Mouse (Mus musculus): ENCODE data around the gene Odf2l. TPM values are rescaled to one million over a fixed set of nuclear protein-coding genes. Genes with fewer than 3 reads are reported as not detected.
A peak's percentile ranks its signal among the peaks of the same experiment; 100 is the strongest.

Gene Odf2l
- 14.6 and 16.7 TPM in 2 replicates for polyA plus RNA-seq (2015; fragmentation: Nextera tagmentation; extraction: Ambion mirVana)

GRCm38 (mm10) chr3:145118254-145119001 lies at the start of gene Odf2l:
Gene Odf2l (plus strand): TSS chr3:145118588.
- WGBS, result under 1% methylated on average over 57 of the region's 57 CpGs
- H3K36me3 ChIP-seq (ENCODE audit: control insufficient read depth, insufficient read depth, low read length), result no peaks in the 10 kb centered on the region
- peak within 1 kb of the TSS; percentile 82 for H3K4me3 ChIP-seq (replicated peaks; ENCODE audit: low read length)
- peak within 1 kb of the TSS; percentile 88 for H3K4me2 ChIP-seq (ENCODE audit: low read depth, low read length)
- peak within 1 kb of the TSS; percentile 98 for H3K27ac ChIP-seq (ENCODE audit: low read length)
- H3K9ac ChIP-seq (ENCODE audit: low read length), result peak within 1 kb of the TSS; percentile 93
- ATAC-seq (ENCODE audit: insufficient read depth, low FRiP score), result peak; percentile 99
- peaks cover 14% of the 10 kb centered on the region for H3K4me1 ChIP-seq (ENCODE audit: control insufficient read depth, insufficient read depth, low read length)
- H3K9me3 ChIP-seq (replicated peaks; ENCODE audit: control insufficient read depth, low read length), result no peaks in the 10 kb centered on the region
- H3K27me3 ChIP-seq (ENCODE audit: control insufficient read depth, insufficient read depth, low read length), result no peaks in the 10 kb centered on the region

DNA sequence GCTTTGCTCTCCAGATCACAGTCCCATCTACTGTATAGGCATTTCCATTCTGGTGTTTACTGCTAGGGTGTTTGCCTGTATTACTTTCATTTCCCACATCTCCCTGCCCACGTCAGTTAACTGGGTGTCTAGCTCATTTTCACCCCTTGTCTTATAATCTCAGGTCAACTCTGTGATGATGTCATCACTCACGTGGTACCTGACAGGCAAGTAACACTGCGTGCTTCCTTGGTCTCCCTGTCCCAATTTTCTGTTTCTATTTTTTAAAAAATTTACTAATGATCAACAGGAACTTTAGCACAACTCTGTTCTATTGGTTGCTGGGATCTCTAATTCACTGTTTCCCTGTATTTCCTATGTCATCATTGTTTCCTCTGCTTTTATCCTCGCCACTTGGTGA lies 49.4 kb upstream of the Odf2l start:
- no peaks in the 10 kb centered on the region for H3K9me3 ChIP-seq (replicated peaks; ENCODE audit: control insufficient read depth, low read length)
- 76% methylated on average over 4 of the region's 4 CpGs for WGBS
- no peaks in the 10 kb centered on the region for H3K4me1 ChIP-seq (ENCODE audit: control insufficient read depth, insufficient read depth, low read length)
- no peak overlapping the region for H3K9ac ChIP-seq (ENCODE audit: low read length)
- ATAC-seq (ENCODE audit: insufficient read depth, low FRiP score), result no peak
- H3K4me2 ChIP-seq (ENCODE audit: low read depth, low read length), result no peak overlapping the region
- no peaks in the 10 kb centered on the region for H3K27me3 ChIP-seq (ENCODE audit: control insufficient read depth, insufficient read depth, low read length)
- no peak overlapping the region for H3K4me3 ChIP-seq (replicated peaks; ENCODE audit: low read length)
- no peaks in the 10 kb centered on the region for H3K36me3 ChIP-seq (ENCODE audit: control insufficient read depth, insufficient read depth, low read length)
- H3K27ac ChIP-seq (ENCODE audit: low read length), result no peak overlapping the region

- WGBS, result 88% methylated on average over 3 of the region's 3 CpGs
- H3K4me3 ChIP-seq (replicated peaks; ENCODE audit: low read length), result no peak overlapping the region
- no peak overlapping the region for H3K27ac ChIP-seq (ENCODE audit: low read length)
- H3K9me3 ChIP-seq (replicated peaks; ENCODE audit: control insufficient read depth, low read length), result no peaks in the 10 kb centered on the region
- ATAC-seq (ENCODE audit: insufficient read depth, low FRiP score), result no peak; the same call in 1 of the 2 replicates
- H3K36me3 ChIP-seq (ENCODE audit: control insufficient read depth, insufficient read depth, low read length), result no peaks in the 10 kb centered on the region
- no peak overlapping the region for H3K4me2 ChIP-seq (ENCODE audit: low read depth, low read length)
- H3K4me1 ChIP-seq (ENCODE audit: control insufficient read depth, insufficient read depth, low read length), result no peaks in the 10 kb centered on the region
- H3K27me3 ChIP-seq (ENCODE audit: control insufficient read depth, insufficient read depth, low read length), result no peaks in the 10 kb centered on the region
- no peak overlapping the region for H3K9ac ChIP-seq (ENCODE audit: low read length)
Observed at GRCm38 (mm10) chr3:145072339-145072738, 46.0 kb upstream of the Odf2l start.

DNA sequence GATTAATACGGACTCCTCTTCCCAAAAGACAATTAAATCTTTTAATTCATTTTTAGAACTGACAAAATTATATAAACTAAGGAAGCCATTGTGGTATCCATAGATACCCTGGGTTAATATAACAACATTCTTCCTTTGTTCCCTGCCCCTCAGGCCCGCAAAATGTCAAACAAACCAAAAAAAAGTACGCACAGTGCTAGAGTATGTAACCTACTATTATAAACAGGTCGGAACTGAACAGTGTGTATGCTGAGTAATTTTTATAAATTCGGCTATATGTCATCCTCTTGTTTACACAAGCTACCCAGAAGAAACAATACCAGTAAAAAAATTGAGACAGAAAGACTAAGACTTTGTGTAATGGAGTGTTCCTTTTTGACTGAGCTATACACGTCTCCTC lies 40.0 kb upstream of the Odf2l start:
- no peak overlapping the region for H3K9ac ChIP-seq (ENCODE audit: low read length)
- no peaks in the 10 kb centered on the region for H3K4me1 ChIP-seq (ENCODE audit: control insufficient read depth, insufficient read depth, low read length)
- H3K9me3 ChIP-seq (replicated peaks; ENCODE audit: control insufficient read depth, low read length), result no peaks in the 10 kb centered on the region
- H3K36me3 ChIP-seq (ENCODE audit: control insufficient read depth, insufficient read depth, low read length), result no peaks in the 10 kb centered on the region
- no peak overlapping the region for H3K27ac ChIP-seq (ENCODE audit: low read length)
- ATAC-seq (ENCODE audit: insufficient read depth, low FRiP score), result peak; percentile 50; the same call in 1 of the 2 replicates
- H3K4me3 ChIP-seq (replicated peaks; ENCODE audit: low read length), result no peak overlapping the region
- 31% methylated on average over 6 of the region's 6 CpGs for WGBS
- H3K27me3 ChIP-seq (ENCODE audit: control insufficient read depth, insufficient read depth, low read length), result no peaks in the 10 kb centered on the region
- no peak overlapping the region for H3K4me2 ChIP-seq (ENCODE audit: low read depth, low read length)

DNA sequence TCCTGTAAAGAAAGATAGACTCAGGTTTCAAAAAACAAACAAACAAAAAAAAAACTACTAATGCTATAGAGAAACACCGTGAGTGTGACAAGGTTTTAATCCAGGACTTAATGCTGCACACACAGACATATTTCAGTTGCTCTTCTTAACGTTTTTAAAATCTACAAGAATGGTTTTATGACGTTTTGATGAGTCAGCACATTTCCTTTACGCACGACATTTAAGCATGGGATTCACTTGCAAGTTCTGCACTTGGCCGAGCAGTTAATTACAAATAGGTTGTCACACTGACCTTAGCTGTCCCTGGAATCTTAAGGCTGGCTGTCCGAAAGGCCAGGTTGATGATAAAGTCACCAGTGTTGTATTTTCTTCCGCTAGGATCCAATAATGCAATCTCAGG lies 37.5 kb upstream of the Odf2l start:
- Histone ChIP-seq H3K27ac (ENCODE audit: low read length) (no peak overlapping the region), H3K36me3 (ENCODE audit: control insufficient read depth, insufficient read depth, low read length) (no peaks in the 10 kb centered on the region), H3K4me1 (ENCODE audit: control insufficient read depth, insufficient read depth, low read length) (no peaks in the 10 kb centered on the region), H3K27me3 (ENCODE audit: control insufficient read depth, insufficient read depth, low read length) (no peaks in the 10 kb centered on the region), H3K9me3 (replicated peaks; ENCODE audit: control insufficient read depth, low read length) (no peaks in the 10 kb centered on the region), H3K4me2 (ENCODE audit: low read depth, low read length) (no peak overlapping the region), H3K9ac (ENCODE audit: low read length) (no peak overlapping the region), H3K4me3 (replicated peaks; ENCODE audit: low read length) (no peak overlapping the region)
- no peak for ATAC-seq (ENCODE audit: insufficient read depth, low FRiP score)
- 69% methylated on average over 8 of the region's 8 CpGs for WGBS

GRCm38 (mm10) chr3:145083081-145083480 lies 35.3 kb upstream of the Odf2l start:
- WGBS, result 51% methylated on average over 1 of the region's 1 CpGs
- Histone ChIP-seq H3K4me3 (replicated peaks; ENCODE audit: low read length) (no peak overlapping the region), H3K27me3 (ENCODE audit: control insufficient read depth, insufficient read depth, low read length) (no peaks in the 10 kb centered on the region), H3K9me3 (replicated peaks; ENCODE audit: control insufficient read depth, low read length) (no peaks in the 10 kb centered on the region), H3K36me3 (ENCODE audit: control insufficient read depth, insufficient read depth, low read length) (no peaks in the 10 kb centered on the region), H3K27ac (ENCODE audit: low read length) (no peak overlapping the region), H3K4me2 (ENCODE audit: low read depth, low read length) (no peak overlapping the region), H3K9ac (ENCODE audit: low read length) (no peak overlapping the region), H3K4me1 (ENCODE audit: control insufficient read depth, insufficient read depth, low read length) (no peaks in the 10 kb centered on the region)
- ATAC-seq (ENCODE audit: insufficient read depth, low FRiP score), result no peak

DNA sequence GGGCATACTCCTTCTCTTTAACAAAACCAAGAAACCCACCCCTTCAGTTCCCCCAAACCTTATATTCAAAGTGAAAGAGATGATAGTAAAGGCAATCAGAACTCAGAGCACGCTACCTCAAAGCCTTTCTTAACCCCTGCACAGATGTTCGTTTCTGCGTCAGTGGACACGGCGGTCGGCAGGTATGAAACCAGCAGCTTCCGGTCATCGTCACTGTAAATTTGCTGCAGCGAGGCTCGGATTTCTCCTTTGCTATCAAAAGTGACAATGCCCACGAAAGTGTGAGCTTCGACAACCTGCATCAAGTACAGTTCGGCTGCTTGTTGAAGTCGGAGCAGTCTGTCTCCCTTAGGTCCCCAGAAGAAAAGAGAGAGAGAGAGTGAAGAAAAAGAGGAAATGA lies 32.2 kb upstream of the Odf2l start:
- no peaks in the 10 kb centered on the region for H3K4me1 ChIP-seq (ENCODE audit: control insufficient read depth, insufficient read depth, low read length)

GRCm38 (mm10) chr3:145087857-145088598 lies 30.4 kb upstream of the Odf2l start:
- no peaks in the 10 kb centered on the region for H3K36me3 ChIP-seq (ENCODE audit: control insufficient read depth, insufficient read depth, low read length)
- no peaks in the 10 kb centered on the region for H3K27me3 ChIP-seq (ENCODE audit: control insufficient read depth, insufficient read depth, low read length)
- no peaks in the 10 kb centered on the region for H3K4me1 ChIP-seq (ENCODE audit: control insufficient read depth, insufficient read depth, low read length)
- no peak overlapping the region for H3K4me3 ChIP-seq (replicated peaks; ENCODE audit: low read length)
- no peaks in the 10 kb centered on the region for H3K9me3 ChIP-seq (replicated peaks; ENCODE audit: control insufficient read depth, low read length)
- peak; percentile 90 for ATAC-seq (ENCODE audit: insufficient read depth, low FRiP score)
- no peak overlapping the region for H3K9ac ChIP-seq (ENCODE audit: low read length)
- H3K4me2 ChIP-seq (ENCODE audit: low read depth, low read length), result peak overlapping the region; percentile 15; the same call in 1 of the 2 replicates
- H3K27ac ChIP-seq (ENCODE audit: low read length), result peak overlapping the region; percentile 76
- WGBS, result 28% methylated on average over 8 of the region's 8 CpGs

More for the DNA sequence above, 32.2 kb upstream of the Odf2l start:
- 92% methylated on average over 14 of the region's 14 CpGs for WGBS
- H3K9me3 ChIP-seq (replicated peaks; ENCODE audit: control insufficient read depth, low read length), result no peaks in the 10 kb centered on the region
- no peak overlapping the region for H3K9ac ChIP-seq (ENCODE audit: low read length)
- ATAC-seq (ENCODE audit: insufficient read depth, low FRiP score), result no peak
- H3K27me3 ChIP-seq (ENCODE audit: control insufficient read depth, insufficient read depth, low read length), result no peaks in the 10 kb centered on the region
- no peak overlapping the region for H3K27ac ChIP-seq (ENCODE audit: low read length)
- H3K4me3 ChIP-seq (replicated peaks; ENCODE audit: low read length), result no peak overlapping the region
- H3K4me2 ChIP-seq (ENCODE audit: low read depth, low read length), result no peak overlapping the region
- no peaks in the 10 kb centered on the region for H3K36me3 ChIP-seq (ENCODE audit: control insufficient read depth, insufficient read depth, low read length)

DNA sequence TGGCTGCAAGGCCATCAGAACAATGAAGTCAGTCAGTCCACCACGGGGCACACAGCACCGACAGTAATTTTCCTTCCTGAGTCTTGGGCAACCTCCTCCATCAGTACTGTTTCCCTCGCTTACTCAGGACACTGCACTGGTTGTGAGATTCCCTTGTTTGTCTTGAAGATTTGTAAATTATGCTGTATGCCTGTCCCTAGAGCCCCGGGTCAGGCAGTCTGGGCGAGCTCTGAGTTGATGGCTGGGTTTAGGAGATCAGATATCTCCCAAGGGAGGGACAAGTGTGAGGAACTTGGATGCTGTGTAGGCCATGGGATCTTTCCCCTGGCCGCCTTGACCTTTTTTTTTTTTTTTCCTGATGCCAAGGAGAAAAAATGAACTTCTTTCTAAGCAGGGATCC lies 19.1 kb upstream of the Odf2l start, which contains the start of gene Clca2:
TSS of gene Clca2 (minus strand) at position 153 of the 400 bp plus-strand sequence.
- H3K9me3 ChIP-seq (replicated peaks; ENCODE audit: control insufficient read depth, low read length), result no peaks in the 10 kb centered on the region
- H3K27ac ChIP-seq (ENCODE audit: low read length), result peak within 1 kb of the TSS; percentile 56
- H3K4me3 ChIP-seq (replicated peaks; ENCODE audit: low read length), result no peak within 1 kb of the TSS
- no peaks in the 10 kb centered on the region for H3K27me3 ChIP-seq (ENCODE audit: control insufficient read depth, insufficient read depth, low read length)
- H3K9ac ChIP-seq (ENCODE audit: low read length), result no peak within 1 kb of the TSS
- ATAC-seq (ENCODE audit: insufficient read depth, low FRiP score), result no peak
- 63% methylated on average over 6 of the region's 6 CpGs for WGBS
- H3K4me1 ChIP-seq (ENCODE audit: control insufficient read depth, insufficient read depth, low read length), result peaks cover 6% of the 10 kb centered on the region; the same call in 1 of the 2 replicates
- H3K36me3 ChIP-seq (ENCODE audit: control insufficient read depth, insufficient read depth, low read length), result no peaks in the 10 kb centered on the region
- no peak within 1 kb of the TSS for H3K4me2 ChIP-seq (ENCODE audit: low read depth, low read length)
